Mouse (Mus musculus): ENCODE results near the gene Rhoc. TPM values are rescaled to one million over a fixed set of nuclear protein-coding genes. Genes with fewer than 3 reads are reported as not detected.
"Not testable (repeated sequence)": the region's sequence is repeated elsewhere in the genome, so short reads cannot be mapped to it uniquely, and the experiment has no call there.

The Rhoc gene
- polyA plus RNA-seq, 1 experiment from 2014 or later, result 73.1 TPM

DNA sequence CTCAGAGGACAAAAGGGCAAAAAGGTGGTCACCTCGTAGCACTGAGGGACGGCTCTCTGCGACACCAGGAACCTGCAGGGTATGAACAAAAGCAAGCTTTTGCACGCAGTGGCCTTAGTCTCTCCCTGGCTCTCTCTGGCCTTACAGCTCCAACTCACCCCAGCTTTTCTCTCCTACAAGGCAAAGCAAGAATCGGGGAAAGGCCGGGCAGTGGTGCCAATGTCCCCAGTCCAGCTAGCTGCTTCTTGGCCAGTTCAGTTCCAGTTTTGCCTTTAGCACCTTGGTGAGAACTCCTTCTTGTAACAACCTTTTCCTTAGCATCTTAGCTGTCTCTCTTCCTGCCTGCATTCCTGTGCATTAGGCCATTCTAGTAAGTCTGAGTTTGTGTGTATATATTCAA lies 13.3 kb downstream of the Rhoc start:
- Histone ChIP-seq H3K36me3 (replicated peaks) (peaks cover 44% of the 10 kb centered on the region), H3K4me1 (0 out of 2 replicates have a peak, but pooled peaks cover under 1% of the 10 kb centered on the region), H3K4me3 (replicated peaks) (no peak overlapping the region), H3K9me3 (no peaks in the 10 kb centered on the region), H3K9ac (no peak overlapping the region), H3K27me3 (no peaks in the 10 kb centered on the region), H3K27ac (no peak overlapping the region), H3K4me2 (no peak overlapping the region)
- no peak for ATAC-seq (ENCODE audit: low FRiP score)
- WGBS, result 87% methylated on average over 6 of the region's 6 CpGs

GRCm38 (mm10) chr3:104804312-104804711 lies 16.1 kb downstream of the Rhoc start:
- WGBS, result 94% methylated on average over 10 of the region's 10 CpGs
- no peak overlapping the region for H3K9ac ChIP-seq
- H3K27ac ChIP-seq, result no peak overlapping the region
- peaks cover 27% of the 10 kb centered on the region for H3K36me3 ChIP-seq (replicated peaks)
- no peak overlapping the region for H3K4me2 ChIP-seq
- H3K27me3 ChIP-seq, result no peaks in the 10 kb centered on the region
- no peaks in the 10 kb centered on the region for H3K4me1 ChIP-seq
- H3K4me3 ChIP-seq (replicated peaks), result no peak overlapping the region
- ATAC-seq (ENCODE audit: low FRiP score), result no peak
- H3K9me3 ChIP-seq, result no peaks in the 10 kb centered on the region

- 85% methylated on average over 9 of the region's 9 CpGs for WGBS
- Histone ChIP-seq H3K9ac (no peak overlapping the region), H3K27ac (no peak overlapping the region), H3K4me1 (no peaks in the 10 kb centered on the region), H3K4me3 (replicated peaks) (no peak overlapping the region), H3K36me3 (replicated peaks) (peaks cover 16% of the 10 kb centered on the region; the same call in 1 of the 2 replicates), H3K27me3 (no peaks in the 10 kb centered on the region), H3K9me3 (no peaks in the 10 kb centered on the region), H3K4me2 (no peak overlapping the region)
- ATAC-seq (ENCODE audit: low FRiP score), result no peak
Measured at GRCm38 (mm10) chr3:104805539-104805938, 17.4 kb downstream of the Rhoc start.

- Histone ChIP-seq H3K9ac (no peak overlapping the region), H3K4me3 (replicated peaks) (no peak overlapping the region), H3K27me3 (no peaks in the 10 kb centered on the region), H3K4me1 (peaks cover 2% of the 10 kb centered on the region; the same call in 1 of the 2 replicates), H3K36me3 (replicated peaks) (no peaks in the 10 kb centered on the region), H3K9me3 (no peaks in the 10 kb centered on the region), H3K4me2 (no peak overlapping the region), H3K27ac (no peak overlapping the region)
- no peak for ATAC-seq (ENCODE audit: low FRiP score)
- WGBS, result 15% methylated on average over 3 of the region's 3 CpGs
Measured at GRCm38 (mm10) chr3:104811752-104812151, 23.6 kb downstream of the Rhoc start.

DNA sequence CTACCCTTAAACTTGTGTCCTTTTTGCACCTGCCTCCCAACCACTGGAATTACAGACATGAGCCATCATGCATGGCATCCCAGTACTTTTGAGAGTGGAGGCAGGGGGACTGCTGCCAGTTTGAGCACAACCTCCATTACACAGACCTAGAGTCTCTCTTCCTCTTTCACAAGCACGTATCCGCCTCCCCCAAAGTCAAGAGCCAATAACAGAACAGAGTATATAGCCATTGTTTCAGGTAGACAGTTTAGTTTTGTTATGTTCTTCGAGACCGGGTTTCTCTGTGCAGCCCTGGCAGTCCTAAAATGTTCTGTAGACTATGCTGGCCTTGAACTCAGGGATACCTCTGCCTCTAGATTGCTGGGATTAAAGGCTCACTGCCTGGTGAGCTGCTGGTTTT lies 24.1 kb downstream of the Rhoc start:
- ATAC-seq (ENCODE audit: low FRiP score), result no peak
- WGBS, result 83% methylated on average over 4 of the region's 4 CpGs
- Histone ChIP-seq H3K4me1 (peaks cover 7% of the 10 kb centered on the region), H3K27me3 (no peaks in the 10 kb centered on the region), H3K36me3 (replicated peaks) (no peaks in the 10 kb centered on the region), H3K4me3 (replicated peaks) (no peak overlapping the region), H3K4me2 (no peak overlapping the region), H3K9ac (no peak overlapping the region), H3K27ac (no peak overlapping the region), H3K9me3 (no peaks in the 10 kb centered on the region)

DNA sequence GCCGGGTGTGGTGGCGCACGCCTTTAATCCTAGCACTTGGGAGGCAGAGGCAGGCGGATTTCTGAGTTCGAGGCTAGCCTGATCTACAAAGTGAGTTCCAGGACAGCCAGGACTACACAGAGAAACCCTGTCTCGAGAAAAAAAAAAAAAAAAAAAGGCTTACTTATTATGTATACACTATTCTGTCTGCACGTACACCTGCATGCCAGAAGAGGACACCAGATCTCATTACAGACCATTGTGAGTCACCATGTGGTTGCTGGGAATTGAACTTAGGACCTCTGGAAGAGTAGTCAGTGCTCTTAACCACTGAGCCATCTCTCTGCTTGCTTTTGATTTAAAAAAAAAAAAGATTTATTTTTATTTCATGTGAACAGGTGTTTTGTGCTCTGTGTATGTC lies 25.1 kb downstream of the Rhoc start:
- not testable (repeated sequence) for H3K27ac ChIP-seq; ATAC-seq (ENCODE audit: low FRiP score)

DNA sequence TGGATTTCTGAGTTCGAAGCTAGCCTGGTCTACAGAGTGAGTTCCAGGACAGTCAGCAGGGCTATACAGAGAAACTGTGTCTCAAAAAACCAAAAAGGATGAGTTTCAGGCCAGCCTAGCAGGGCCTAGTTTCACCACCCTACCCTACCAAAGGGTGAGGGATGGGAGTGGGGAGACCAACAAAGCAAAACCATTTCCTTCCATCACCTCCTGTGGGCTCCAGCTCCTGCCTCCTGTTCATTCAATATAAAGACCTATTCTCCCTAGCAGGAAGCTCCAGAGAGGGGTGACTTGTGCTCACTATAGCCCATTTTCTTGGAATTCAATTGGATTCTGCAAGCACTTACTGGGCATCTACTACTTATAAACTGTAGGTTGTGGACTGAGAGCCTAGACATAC lies 26.6 kb downstream of the Rhoc start:
- Histone ChIP-seq H3K9ac (no peak overlapping the region), H3K4me1 (peaks cover 23% of the 10 kb centered on the region), H3K9me3 (no peaks in the 10 kb centered on the region), H3K36me3 (replicated peaks) (no peaks in the 10 kb centered on the region), H3K27me3 (no peaks in the 10 kb centered on the region), H3K4me3 (replicated peaks) (no peak overlapping the region), H3K27ac (no peak overlapping the region), H3K4me2 (no peak overlapping the region)
- WGBS, result 97% methylated on average over 1 of the region's 1 CpGs
- no peak for ATAC-seq (ENCODE audit: low FRiP score)

More for the DNA sequence above, 25.1 kb downstream of the Rhoc start:
- H3K9me3 ChIP-seq; H3K36me3 ChIP-seq (replicated peaks); H3K4me3 ChIP-seq (replicated peaks); H3K9ac ChIP-seq; H3K4me2 ChIP-seq; H3K27me3 ChIP-seq: not testable (repeated sequence)
- WGBS, result 94% methylated on average over 7 of the region's 7 CpGs
- peaks cover 13% of the 10 kb centered on the region for H3K4me1 ChIP-seq

GRCm38 (mm10) chr3:104815346-104815745 lies 27.2 kb downstream of the Rhoc start:
- Histone ChIP-seq H3K9ac (no peak overlapping the region), H3K4me1 (peaks cover 23% of the 10 kb centered on the region), H3K4me2 (no peak overlapping the region), H3K4me3 (replicated peaks) (no peak overlapping the region), H3K36me3 (replicated peaks) (no peaks in the 10 kb centered on the region), H3K9me3 (no peaks in the 10 kb centered on the region), H3K27me3 (no peaks in the 10 kb centered on the region), H3K27ac (no peak overlapping the region)
- no peak for ATAC-seq (ENCODE audit: low FRiP score)
- WGBS, result 76% methylated on average over 2 of the region's 2 CpGs

DNA sequence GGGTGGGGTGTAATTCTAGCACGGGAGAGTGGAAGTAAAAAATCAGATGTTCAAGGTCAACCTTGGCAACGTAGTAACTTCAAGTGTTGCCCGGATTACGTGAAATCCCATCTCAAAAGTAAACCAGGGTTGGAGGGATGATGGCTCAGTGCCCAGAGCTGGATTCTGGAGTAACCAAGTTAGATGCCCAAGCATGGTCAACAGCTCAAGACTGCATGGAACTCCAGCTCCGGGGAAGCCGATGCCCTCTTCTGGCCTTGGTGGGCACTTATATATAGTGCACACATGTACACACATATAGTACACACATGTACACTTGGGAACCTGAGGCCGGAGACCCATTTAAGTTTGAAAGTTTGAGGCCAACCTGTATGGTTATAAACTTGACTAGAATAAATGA lies 28.0 kb downstream of the Rhoc start:
- H3K4me2 ChIP-seq, result no peak overlapping the region
- H3K36me3 ChIP-seq (replicated peaks), result peaks cover 5% of the 10 kb centered on the region; the same call in 1 of the 2 replicates
- no peak for ATAC-seq (ENCODE audit: low FRiP score)
- 96% methylated on average over 7 of the region's 7 CpGs for WGBS
- H3K9me3 ChIP-seq, result no peaks in the 10 kb centered on the region
- H3K27ac ChIP-seq, result no peak overlapping the region
- no peaks in the 10 kb centered on the region for H3K27me3 ChIP-seq
- no peak overlapping the region for H3K4me3 ChIP-seq (replicated peaks)
- peaks cover 23% of the 10 kb centered on the region for H3K4me1 ChIP-seq
- H3K9ac ChIP-seq, result no peak overlapping the region

- Histone ChIP-seq H3K9ac (peak overlapping the region; percentile 83), H3K4me2 (peak overlapping the region; percentile 98), H3K4me3 (replicated peaks) (peak overlapping the region; percentile 80), H3K4me1 (peaks cover 23% of the 10 kb centered on the region), H3K27ac (peak overlapping the region; percentile 71), H3K36me3 (replicated peaks) (peaks cover 15% of the 10 kb centered on the region), H3K9me3 (no peaks in the 10 kb centered on the region), H3K27me3 (no peaks in the 10 kb centered on the region)
- under 1% methylated on average over 43 of the region's 46 CpGs for WGBS
- ATAC-seq (ENCODE audit: low FRiP score), result peak; percentile 83
Measured at GRCm38 (mm10) chr3:104817481-104817990, 29.4 kb downstream of the Rhoc start.

DNA sequence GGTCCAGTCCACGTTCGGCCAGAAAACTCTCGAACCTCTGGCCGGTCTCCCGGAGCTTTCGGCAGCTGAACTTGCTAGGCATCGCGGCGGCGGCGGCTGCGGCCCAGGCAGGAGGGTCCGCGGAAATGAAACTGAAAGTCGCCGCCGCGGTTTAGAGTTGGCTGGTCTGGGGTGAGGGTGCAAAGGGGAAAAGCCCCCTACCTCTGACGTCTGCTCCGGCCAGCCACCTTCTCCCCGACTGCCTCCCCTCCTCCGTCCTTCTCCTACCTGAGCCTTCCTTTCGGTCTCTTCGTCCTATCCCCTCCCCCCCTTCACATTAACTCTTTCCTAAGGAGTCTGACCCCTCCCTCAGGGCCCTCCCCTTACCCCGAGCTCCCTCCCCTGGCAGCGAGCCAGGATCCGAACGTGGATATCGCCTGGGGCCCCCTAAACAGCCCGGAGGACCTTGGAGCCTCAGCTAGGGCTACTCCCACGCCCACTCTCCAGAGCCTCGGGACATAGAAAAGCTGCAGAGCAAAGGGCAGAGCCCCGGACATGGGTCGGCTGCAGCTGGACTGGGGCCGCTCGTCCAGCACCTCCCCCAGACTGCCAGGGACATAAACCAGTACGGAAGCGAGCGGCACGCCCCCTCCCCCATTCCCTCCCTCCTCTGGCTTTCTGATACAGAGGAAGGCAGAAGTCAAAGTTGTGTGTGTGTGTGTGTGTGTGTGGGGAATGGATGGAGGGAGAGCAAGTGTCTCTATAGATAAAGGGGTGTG lies 30.0 kb downstream of the Rhoc start, which contains the start of gene Mov10:
Gene Mov10, minus strand, starts transcription at position 573 of the 758 bp plus-strand sequence.
- under 1% methylated on average over 35 of the region's 40 CpGs for WGBS

DNA sequence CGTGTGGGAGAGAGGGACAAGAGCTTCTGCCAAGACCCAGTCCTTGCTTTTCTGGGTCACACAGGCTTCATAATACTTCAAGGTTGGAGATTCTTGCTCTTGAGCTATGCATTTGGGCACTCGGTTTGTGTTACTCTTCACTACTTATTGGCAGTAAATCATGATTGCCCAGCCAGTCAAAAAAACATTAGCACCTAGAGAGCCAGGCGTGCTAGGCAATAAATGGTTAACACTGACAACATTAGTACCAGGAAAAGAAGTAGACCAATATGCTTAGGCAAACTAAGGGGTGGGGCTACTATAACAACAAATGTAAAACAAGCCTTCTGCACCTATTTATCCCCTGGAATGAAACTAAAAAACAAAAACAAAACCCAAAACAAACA lies 30.6 kb downstream of the Rhoc start:
- Histone ChIP-seq H3K4me2 (peak overlapping the region; percentile 98), H3K27me3 (no peaks in the 10 kb centered on the region), H3K4me3 (replicated peaks) (peak overlapping the region; percentile 80), H3K9ac (no peak overlapping the region; the same call in 1 of the 2 replicates), H3K36me3 (replicated peaks) (peaks cover 18% of the 10 kb centered on the region), H3K4me1 (peaks cover 23% of the 10 kb centered on the region), H3K27ac (0 out of 2 replicates have a peak overlapping the region, but pooled peaks have one; percentile 71), H3K9me3 (no peaks in the 10 kb centered on the region)
- WGBS, result 9% methylated on average over 3 of the region's 3 CpGs
- ATAC-seq (ENCODE audit: low FRiP score), result no peak

More for the DNA sequence above, 30.0 kb downstream of the Rhoc start, which contains the start of gene Mov10:
- Histone ChIP-seq H3K4me3 (replicated peaks) (peak within 1 kb of the TSS; percentile 80), H3K9me3 (no peaks in the 10 kb centered on the region), H3K4me1 (peaks cover 23% of the 10 kb centered on the region), H3K27ac (peak within 1 kb of the TSS; percentile 71), H3K27me3 (no peaks in the 10 kb centered on the region), H3K36me3 (replicated peaks) (peaks cover 18% of the 10 kb centered on the region), H3K9ac (peak within 1 kb of the TSS; percentile 83), H3K4me2 (peak within 1 kb of the TSS; percentile 98)
- peak; percentile 74 for ATAC-seq (ENCODE audit: low FRiP score)

DNA sequence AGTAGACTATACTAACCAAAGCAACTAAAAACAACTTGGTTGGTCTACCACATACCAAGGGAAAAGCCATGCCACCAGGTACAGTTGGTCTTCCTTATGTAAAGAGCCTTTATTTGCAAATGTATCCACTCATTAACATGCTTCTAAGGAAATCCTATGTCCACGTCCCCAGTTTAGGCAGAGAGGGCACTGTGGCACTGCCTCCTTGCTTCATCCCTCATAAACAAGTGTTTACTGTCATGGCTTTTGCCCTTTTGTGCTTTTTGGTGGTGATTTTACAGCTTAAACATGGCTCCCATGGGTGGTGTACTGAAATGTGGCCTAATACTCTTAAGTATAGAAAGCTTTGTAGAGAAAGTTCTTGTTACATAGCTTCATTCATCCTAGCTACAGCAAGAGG lies 32.3 kb downstream of the Rhoc start:
- no peaks in the 10 kb centered on the region for H3K27me3 ChIP-seq

More for the DNA sequence above, 32.3 kb downstream of the Rhoc start:
- Histone ChIP-seq H3K27ac (no peak overlapping the region), H3K4me1 (peaks cover 23% of the 10 kb centered on the region), H3K4me3 (replicated peaks) (no peak overlapping the region), H3K9ac (no peak overlapping the region), H3K36me3 (replicated peaks) (peaks cover 21% of the 10 kb centered on the region), H3K4me2 (no peak overlapping the region), H3K9me3 (no peaks in the 10 kb centered on the region)
- 47% methylated on average over 1 of the region's 1 CpGs for WGBS
- no peak for ATAC-seq (ENCODE audit: low FRiP score)

Measured in forebrain, embryonic 12.5 days (tissue).